Mouse (Mus musculus) kidney, embryonic 14.5 days (tissue): ENCODE data around the gene Susd4. TPM values are rescaled to one million over a fixed set of nuclear protein-coding genes. Genes with fewer than 3 reads are reported as not detected.

Experiments
- ATAC-seq: fragments of 200-750 bp; cut with Nextera tagmentation; 2 replicates; pipeline ENCODE4 v1.8.0; 2017; ENCODE audit warnings: moderate number of reproducible peaks, mild to moderate bottlenecking, moderate TSS enrichment, moderate library complexity; ENCODE audit not compliant: low FRiP score, low TSS enrichment
- H3K27ac ChIP-seq: fragments of 300-500 bp; sonication (generic); 2 replicates; pipeline ENCODE4 v1.5.1; 2014; ENCODE audit warnings: low read depth, mild to moderate bottlenecking, low read length, moderate library complexity, mixed read lengths
- H3K27me3 ChIP-seq: fragments of 300-500 bp; sonication (generic); 2 replicates; pipeline ENCODE4 v1.6.1; 2014; ENCODE audit warnings: mild to moderate bottlenecking, low read length; ENCODE audit not compliant: control insufficient read depth, insufficient read depth
- H3K36me3 ChIP-seq: fragments of 300-500 bp; sonication (generic); 2 replicates; pipeline ENCODE4 v1.6.1; 2014; ENCODE audit warnings: low read length, mixed read lengths; ENCODE audit not compliant: control insufficient read depth, insufficient read depth
- H3K4me1 ChIP-seq: fragments of 300-500 bp; sonication (generic); 2 replicates; pipeline ENCODE4 v1.6.1; 2014; ENCODE audit warnings: low read length, mixed read lengths; ENCODE audit not compliant: control insufficient read depth, insufficient read depth
- H3K4me2 ChIP-seq: fragments of 300-500 bp; sonication (generic); replicated peaks from 2 replicates; pipeline ENCODE4 v1.6.1; 2014; ENCODE audit warnings: low read depth, mild to moderate bottlenecking, low read length
- H3K4me3 ChIP-seq: fragments of 300-500 bp; sonication (generic); 2 replicates; pipeline ENCODE4 v1.5.1; 2014; ENCODE audit warnings: mild to moderate bottlenecking, low read length
- H3K9ac ChIP-seq: fragments of 300-500 bp; sonication (generic); 2 replicates; pipeline ENCODE4 v1.6.1; 2014; ENCODE audit warnings: low read depth, mild to moderate bottlenecking, low read length, moderate library complexity
- H3K9me3 ChIP-seq: fragments of 300-500 bp; sonication (generic); 2 replicates; pipeline ENCODE4 v1.6.1; 2016; ENCODE audit warnings: low read length; ENCODE audit not compliant: control insufficient read depth
- WGBS: fragments of 180-500 bp; shearing (Covaris S2); extraction: QIAGEN DNeasy Blood & Tissue Kit; methylation state at CpG from one replicate; pipeline ENCODE4 v1.1.7; 2014; 5-methylcytosine and 5-hydroxymethylcytosine counted together
- polyA plus RNA-seq: library from polyadenylated mRNA; unstranded; fragments of >200 nt; fragmentation: Nextera tagmentation; extraction: Ambion mirVana; gene quantifications from 2 replicates; pipeline ENCODE4 v1.2.1, GENCODE M21; 2014

Susd4 gene
- polyA plus RNA-seq, 1 experiment from 2014 or later, result 23.6 TPM

DNA sequence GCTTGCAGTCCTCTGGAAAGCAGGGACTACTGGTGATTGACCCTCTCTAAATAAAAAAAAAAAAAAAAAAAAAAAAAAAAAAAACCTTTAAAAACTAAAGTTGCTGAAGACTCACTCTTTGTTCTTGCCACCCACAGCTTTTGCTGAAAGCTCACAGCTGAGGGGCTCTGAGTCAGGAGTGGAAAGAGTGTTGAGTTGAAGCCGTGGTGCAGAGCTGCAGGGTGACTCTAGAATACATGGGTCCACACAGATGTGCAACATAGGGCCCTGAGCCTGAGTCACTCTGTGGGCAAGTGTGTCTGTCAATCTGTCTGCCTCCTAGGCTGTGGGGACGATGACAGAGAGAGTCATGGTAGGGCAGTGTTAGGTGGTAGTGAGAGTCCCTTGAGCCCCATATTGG is 119.0 kb downstream of the Susd4 start:
- Histone ChIP-seq H3K9me3 (no peaks in the 10 kb centered on the region; the same call in 1 of the 2 replicates), H3K4me3 (no peak overlapping the region), H3K4me1 (no peaks in the 10 kb centered on the region), H3K27me3 (no peaks in the 10 kb centered on the region), H3K9ac (no peak overlapping the region), H3K4me2 (no peak overlapping the region), H3K36me3 (no peaks in the 10 kb centered on the region), H3K27ac (no peak overlapping the region)
- ATAC-seq, result no peak
- WGBS, result 84% methylated on average over 2 of the region's 2 CpGs

- Histone ChIP-seq H3K4me1 (no peaks in the 10 kb centered on the region), H3K27me3 (no peaks in the 10 kb centered on the region), H3K36me3 (no peaks in the 10 kb centered on the region), H3K27ac (no peak overlapping the region), H3K4me3 (no peak overlapping the region), H3K4me2 (no peak overlapping the region), H3K9ac (no peak overlapping the region), H3K9me3 (no peaks in the 10 kb centered on the region)
- 67% methylated on average over 9 of the region's 9 CpGs for WGBS
- peak; percentile 39; the same call in 1 of the 2 replicates for ATAC-seq
Observed at GRCm38 (mm10) chr1:182895698-182896097, 132.0 kb downstream of the Susd4 start.

GRCm38 (mm10) chr1:182897071-182897470 is 133.4 kb downstream of the Susd4 start:
- H3K4me3 ChIP-seq, result no peak overlapping the region
- H3K36me3 ChIP-seq, result no peaks in the 10 kb centered on the region
- H3K4me2 ChIP-seq, result no peak overlapping the region
- H3K27ac ChIP-seq, result no peak overlapping the region
- H3K4me1 ChIP-seq, result no peaks in the 10 kb centered on the region
- WGBS, result 69% methylated on average over 6 of the region's 6 CpGs
- no peak overlapping the region for H3K9ac ChIP-seq
- 0 out of 2 replicates have a peak, but pooled peaks have one; percentile 39 for ATAC-seq
- H3K9me3 ChIP-seq, result no peaks in the 10 kb centered on the region
- no peaks in the 10 kb centered on the region for H3K27me3 ChIP-seq

- ATAC-seq, result peak; percentile 39; the same call in 1 of the 2 replicates
- H3K36me3 ChIP-seq, result no peaks in the 10 kb centered on the region
- H3K4me1 ChIP-seq, result no peaks in the 10 kb centered on the region
- no peak overlapping the region for H3K4me3 ChIP-seq
- no peak overlapping the region for H3K4me2 ChIP-seq
- H3K9me3 ChIP-seq, result no peaks in the 10 kb centered on the region
- no peaks in the 10 kb centered on the region for H3K27me3 ChIP-seq
- H3K9ac ChIP-seq, result no peak overlapping the region
- 73% methylated on average over 12 of the region's 12 CpGs for WGBS
- no peak overlapping the region for H3K27ac ChIP-seq
Observed at GRCm38 (mm10) chr1:182897506-182898138, 134.0 kb downstream of the Susd4 start.

- no peak overlapping the region for H3K4me3 ChIP-seq
- 67% methylated on average over 5 of the region's 5 CpGs for WGBS
- no peak for ATAC-seq
Observed at GRCm38 (mm10) chr1:182902095-182902494, 138.4 kb downstream of the Susd4 start.

DNA sequence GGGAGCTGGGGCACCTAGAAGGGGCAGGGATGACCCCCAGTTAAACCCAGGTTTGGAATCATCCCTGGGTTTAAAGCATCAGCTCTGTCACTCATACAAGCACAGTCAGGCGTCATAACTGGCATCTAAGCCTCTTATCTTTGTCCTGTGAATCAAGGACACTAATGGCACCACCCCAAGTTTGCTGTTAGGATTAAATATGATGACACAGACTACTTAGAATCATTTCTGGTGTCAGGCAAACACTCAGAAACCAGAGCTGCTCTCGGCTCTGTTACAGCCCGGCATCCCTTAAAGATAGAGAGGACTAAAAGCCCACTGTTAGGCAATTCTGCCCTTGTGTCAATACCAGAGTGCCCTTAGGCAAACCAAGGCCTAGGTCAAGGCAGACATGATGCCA is 139.2 kb downstream of the Susd4 start:
- no peaks in the 10 kb centered on the region for H3K4me1 ChIP-seq
- H3K4me2 ChIP-seq, result no peak overlapping the region
- ATAC-seq, result no peak
- no peak overlapping the region for H3K9ac ChIP-seq
- whole genome bisulfite sequencing, result 84% methylated on average over 3 of the region's 3 CpGs
- no peak overlapping the region for H3K27ac ChIP-seq
- H3K9me3 ChIP-seq, result no peaks in the 10 kb centered on the region
- no peak overlapping the region for H3K4me3 ChIP-seq
- H3K36me3 ChIP-seq, result no peaks in the 10 kb centered on the region
- no peaks in the 10 kb centered on the region for H3K27me3 ChIP-seq

More at GRCm38 (mm10) chr1:182902095-182902494, 138.4 kb downstream of the Susd4 start:
- Histone ChIP-seq H3K9me3 (no peaks in the 10 kb centered on the region), H3K4me1 (no peaks in the 10 kb centered on the region), H3K36me3 (no peaks in the 10 kb centered on the region), H3K27me3 (no peaks in the 10 kb centered on the region), H3K9ac (no peak overlapping the region), H3K27ac (no peak overlapping the region), H3K4me2 (no peak overlapping the region)

DNA sequence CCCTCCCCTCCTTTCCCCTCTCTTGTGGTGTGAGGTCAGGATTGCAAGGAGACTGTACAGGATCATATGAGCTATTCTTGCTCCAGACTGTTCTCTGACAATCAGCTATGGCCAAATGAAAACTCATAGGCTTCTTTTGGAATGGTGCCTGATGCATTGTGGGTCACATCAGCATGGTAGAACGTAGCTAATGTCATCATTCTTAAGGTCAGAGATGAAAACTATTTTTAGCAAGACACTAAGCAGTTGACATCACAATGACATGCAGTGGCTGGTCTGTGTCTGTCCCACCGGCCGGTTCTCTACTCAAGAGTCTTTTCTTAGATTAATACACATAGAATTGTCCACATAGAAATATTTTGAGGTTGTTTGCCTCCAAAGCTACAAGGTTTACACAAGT is 142.0 kb downstream of the Susd4 start:
- H3K27ac ChIP-seq, result no peak overlapping the region
- H3K27me3 ChIP-seq, result no peaks in the 10 kb centered on the region
- no peak overlapping the region for H3K9ac ChIP-seq
- H3K9me3 ChIP-seq, result no peaks in the 10 kb centered on the region
- H3K4me2 ChIP-seq, result no peak overlapping the region
- no peaks in the 10 kb centered on the region for H3K36me3 ChIP-seq
- H3K4me3 ChIP-seq, result no peak overlapping the region
- no peak for ATAC-seq
- H3K4me1 ChIP-seq, result peaks cover 10% of the 10 kb centered on the region
- 73% methylated on average over 3 of the region's 3 CpGs for WGBS

DNA sequence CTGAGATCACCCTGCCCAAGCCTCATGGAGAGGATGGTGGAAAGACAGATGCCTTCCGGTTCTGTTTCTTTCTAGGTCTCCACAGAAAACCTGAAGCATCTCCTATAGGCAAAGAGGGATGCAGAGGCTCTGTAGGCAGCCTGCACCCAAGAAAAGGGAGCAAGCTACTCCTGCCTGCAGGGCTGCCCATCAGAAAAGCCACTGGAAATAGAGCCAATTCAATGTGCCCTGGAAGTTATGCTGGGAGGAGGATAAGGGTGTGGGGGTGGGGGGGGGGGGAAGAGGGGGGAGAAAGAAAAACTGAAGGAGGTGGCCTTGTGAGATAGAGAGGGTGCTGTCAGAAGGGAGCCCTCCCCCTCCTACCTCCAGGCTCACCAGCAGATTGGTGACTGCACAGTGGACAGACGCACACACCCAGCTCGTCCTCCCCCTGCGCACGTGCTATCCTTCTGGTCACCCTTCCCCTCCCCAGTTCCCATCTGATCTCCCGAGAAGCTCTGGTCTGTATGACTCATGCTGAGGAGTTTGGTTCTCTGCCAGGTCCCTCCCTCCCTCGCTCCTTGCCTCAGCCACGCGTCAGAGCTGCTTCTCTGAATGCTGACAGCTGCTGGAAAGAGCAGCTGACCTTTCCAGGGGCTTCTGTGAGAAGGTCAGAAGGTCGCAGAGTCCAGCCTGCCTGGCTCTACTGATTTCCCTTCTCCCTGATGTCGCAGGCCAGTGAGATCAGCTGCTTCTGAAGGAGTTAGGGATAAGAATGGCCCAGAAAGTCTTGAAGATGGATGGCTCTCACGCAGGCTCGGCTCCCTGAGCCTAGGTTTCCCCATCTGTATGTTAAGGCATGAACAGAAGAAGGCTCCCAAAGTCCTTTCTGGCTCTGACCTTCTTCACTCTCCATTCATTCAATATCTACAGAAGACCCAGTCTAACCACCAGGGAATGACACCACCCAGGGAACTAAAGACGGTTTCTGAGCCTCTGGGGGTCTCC is 144.7 kb downstream of the Susd4 start:
- Histone ChIP-seq H3K9ac (no peak overlapping the region), H3K4me1 (peaks cover 10% of the 10 kb centered on the region), H3K36me3 (no peaks in the 10 kb centered on the region), H3K4me3 (no peak overlapping the region), H3K4me2 (peak overlapping the region; percentile 19), H3K27ac (peak overlapping the region; percentile 63), H3K27me3 (no peaks in the 10 kb centered on the region), H3K9me3 (0 out of 2 replicates have a peak, but pooled peaks cover 3% of the 10 kb centered on the region)
- WGBS, result 12% methylated on average over 14 of the region's 14 CpGs
- peak; percentile 94 for ATAC-seq

- H3K4me2 ChIP-seq, result no peak overlapping the region
- no peaks in the 10 kb centered on the region for H3K27me3 ChIP-seq
- H3K9me3 ChIP-seq, result 0 out of 2 replicates have a peak, but pooled peaks cover 3% of the 10 kb centered on the region
- ATAC-seq, result peak; percentile 20; the same call in 1 of the 2 replicates
- no peaks in the 10 kb centered on the region for H3K36me3 ChIP-seq
- 45% methylated on average over 3 of the region's 3 CpGs for WGBS
- H3K4me3 ChIP-seq, result no peak overlapping the region
- peak overlapping the region; percentile 63 for H3K27ac ChIP-seq
- peaks cover 10% of the 10 kb centered on the region for H3K4me1 ChIP-seq
- no peak overlapping the region for H3K9ac ChIP-seq
Observed at GRCm38 (mm10) chr1:182909066-182909465, 145.4 kb downstream of the Susd4 start.
